ENCODE assay signal across 7 mouse cellular contexts in the genomic region with DNA sequence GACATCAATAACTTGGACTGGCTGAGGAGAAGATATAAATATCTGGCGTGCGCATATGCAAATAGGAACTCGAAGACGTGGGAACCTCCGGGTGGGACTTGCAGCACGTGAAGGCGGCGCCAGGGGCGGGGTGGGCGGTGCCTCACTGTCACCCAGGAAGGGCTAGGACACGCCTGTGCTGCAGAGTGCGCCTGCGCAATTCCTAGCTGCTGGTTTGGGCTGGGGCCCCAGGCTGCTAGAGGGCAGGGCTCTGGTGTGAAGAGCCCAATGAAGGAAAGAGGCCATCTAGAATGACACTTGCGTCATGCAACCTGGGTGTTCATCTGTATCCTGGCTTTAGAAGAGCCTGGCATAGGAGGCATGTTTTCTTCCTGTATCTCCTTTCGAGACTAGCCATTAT.
DNase-seq lines count a peak whose midpoint lies in the region; ATAC-seq and TF ChIP-seq lines count a peak whose summit lies in the region.

No protein-coding gene starts in this region.

- H3K27me3 ChIP-seq in forebrain, embryonic 11.5 days (ENCODE audit: control insufficient read depth, insufficient read depth, low read length), result no peaks in the 10 kb centered on the region
- no peaks in the 10 kb centered on the region; the same call in 1 of the 2 replicates for H3K27me3 ChIP-seq in heart, embryonic 13.5 days (replicated peaks)
- H3K27me3 ChIP-seq in kidney, postnatal 0 days (ENCODE audit: insufficient read depth, low read length), result no peaks in the 10 kb centered on the region
- H3K27me3 ChIP-seq in limb, embryonic 15.5 days, result no peaks in the 10 kb centered on the region
- peaks cover 6% of the 10 kb centered on the region for H3K27me3 ChIP-seq in myocyte (ENCODE audit: control insufficient read depth, insufficient read depth, insufficient read length)
- no peaks in the 10 kb centered on the region for H3K27me3 ChIP-seq in stomach, embryonic 14.5 days (ENCODE audit: control insufficient read depth, insufficient read depth, low read length)

- H3K4me1 ChIP-seq in forebrain, embryonic 11.5 days (replicated peaks; ENCODE audit: control insufficient read depth, insufficient read depth, low read length), result no peaks in the 10 kb centered on the region
- peaks cover 14% of the 10 kb centered on the region for H3K4me1 ChIP-seq in heart, embryonic 13.5 days
- H3K4me1 ChIP-seq in kidney, postnatal 0 days (replicated peaks; ENCODE audit: insufficient read depth, low read length), result 0 out of 2 replicates have a peak, but pooled peaks cover 4% of the 10 kb centered on the region
- H3K4me1 ChIP-seq in limb, embryonic 15.5 days, result peaks cover 11% of the 10 kb centered on the region
- H3K4me1 ChIP-seq in stomach, embryonic 14.5 days (ENCODE audit: control insufficient read depth, insufficient read depth, low read length), result peaks cover 8% of the 10 kb centered on the region; the same call in 1 of the 2 replicates

- H3K4me3 ChIP-seq in forebrain, embryonic 11.5 days (ENCODE audit: low read depth, low read length), result peak overlapping the region; percentile 2; the same call in 1 of the 2 replicates
- H3K4me3 ChIP-seq in heart, embryonic 13.5 days, result peak overlapping the region; percentile 39
- H3K4me3 ChIP-seq in kidney, postnatal 0 days (replicated peaks; ENCODE audit: low read depth, low read length), result peak overlapping the region; percentile 21; the same call in 1 of the 2 replicates
- peak overlapping the region; percentile 21 for H3K4me3 ChIP-seq in limb, embryonic 15.5 days
- H3K4me3 ChIP-seq in myocyte, result no peak overlapping the region
- peak overlapping the region; percentile 17; the same call in 1 of the 2 replicates for H3K4me3 ChIP-seq in stomach, embryonic 14.5 days (ENCODE audit: low read depth, low read length)

- H3K9me3 ChIP-seq in forebrain, embryonic 11.5 days (ENCODE audit: control insufficient read depth, low read length), result no peaks in the 10 kb centered on the region
- no peaks in the 10 kb centered on the region for H3K9me3 ChIP-seq in heart, embryonic 13.5 days
- H3K9me3 ChIP-seq in kidney, postnatal 0 days (replicated peaks; ENCODE audit: low read length), result no peaks in the 10 kb centered on the region
- H3K9me3 ChIP-seq in limb, embryonic 15.5 days, result no peaks in the 10 kb centered on the region
- no peaks in the 10 kb centered on the region for H3K9me3 ChIP-seq in stomach, embryonic 14.5 days (ENCODE audit: control insufficient read depth, low read depth, low read length)

- no peaks in the 10 kb centered on the region for H3K36me3 ChIP-seq in forebrain, embryonic 11.5 days (ENCODE audit: control insufficient read depth, insufficient read depth, low read length)
- no peaks in the 10 kb centered on the region for H3K36me3 ChIP-seq in heart, embryonic 13.5 days
- no peaks in the 10 kb centered on the region for H3K36me3 ChIP-seq in kidney, postnatal 0 days (ENCODE audit: insufficient read depth, low read length)
- H3K36me3 ChIP-seq in limb, embryonic 15.5 days, result no peaks in the 10 kb centered on the region
- H3K36me3 ChIP-seq in myocyte (ENCODE audit: control insufficient read depth, insufficient read depth), result no peaks in the 10 kb centered on the region
- H3K36me3 ChIP-seq in stomach, embryonic 14.5 days (ENCODE audit: control insufficient read depth, insufficient read depth, low read length), result no peaks in the 10 kb centered on the region

- peak overlapping the region; percentile 38; the same call in 1 of the 2 replicates for H3K4me2 ChIP-seq in forebrain, embryonic 11.5 days (ENCODE audit: low read depth, low read length, severe bottlenecking)
- H3K4me2 ChIP-seq in heart, embryonic 13.5 days, result peak overlapping the region; percentile 66
- H3K4me2 ChIP-seq in kidney, postnatal 0 days (ENCODE audit: low read length), result peak overlapping the region; percentile 54
- H3K4me2 ChIP-seq in limb, embryonic 15.5 days, result peak overlapping the region; percentile 42
- peak overlapping the region; percentile 51 for H3K4me2 ChIP-seq in myocyte (ENCODE audit: low read depth)
- peak overlapping the region; percentile 36 for H3K4me2 ChIP-seq in stomach, embryonic 14.5 days (replicated peaks; ENCODE audit: low read depth, low read length)

- no peak overlapping the region for H3K27ac ChIP-seq in forebrain, embryonic 11.5 days (ENCODE audit: low read depth, low read length)
- H3K27ac ChIP-seq in heart, embryonic 13.5 days (replicated peaks), result no peak overlapping the region
- H3K27ac ChIP-seq in kidney, postnatal 0 days, result no peak overlapping the region
- 0 out of 2 replicates have a peak overlapping the region, but pooled peaks have one; percentile 1 for H3K27ac ChIP-seq in limb, embryonic 15.5 days
- H3K27ac ChIP-seq in stomach, embryonic 14.5 days (ENCODE audit: low read length), result no peak overlapping the region

- no peak; the same call in 1 of the 2 replicates for TF ChIP-seq CTCF in kidney, postnatal 0 days (IDR thresholded peaks at IDR 0.05; ENCODE audit: low read depth)

- H3ac ChIP-seq in myocyte (ENCODE audit: control insufficient read depth, insufficient read length), result no peak overlapping the region

- ATAC-seq in forebrain, embryonic 11.5 days (replicated peaks; ENCODE audit: low FRiP score), result peak; percentile 94
- ATAC-seq in heart, embryonic 13.5 days (ENCODE audit: extremely low read depth, insufficient number of reproducible peaks, low FRiP score, low TSS enrichment), result peak; percentile 75; the same call in 1 of the 2 replicates
- ATAC-seq in kidney, postnatal 0 days (replicated peaks; ENCODE audit: low FRiP score, low read depth), result peak; percentile 94
- peak; percentile 75 for ATAC-seq in limb, embryonic 15.5 days (ENCODE audit: insufficient number of reproducible peaks, low FRiP score, low TSS enrichment, low read depth)
- ATAC-seq in stomach, embryonic 14.5 days (ENCODE audit: insufficient number of reproducible peaks, insufficient read depth, low FRiP score, low read depth), result peak; percentile 90

- no peaks in the 10 kb centered on the region for H3K79me2 ChIP-seq in myocyte (ENCODE audit: control insufficient read depth, insufficient read depth)

- H3K9ac ChIP-seq in forebrain, embryonic 11.5 days (ENCODE audit: low read length), result no peak overlapping the region
- no peak overlapping the region; the same call in 1 of the 2 replicates for H3K9ac ChIP-seq in heart, embryonic 13.5 days
- H3K9ac ChIP-seq in kidney, postnatal 0 days (ENCODE audit: low read depth, low read length), result no peak overlapping the region
- no peak overlapping the region for H3K9ac ChIP-seq in limb, embryonic 15.5 days
- no peak overlapping the region for H3K9ac ChIP-seq in stomach, embryonic 14.5 days (replicated peaks; ENCODE audit: low read depth, low read length)

- no peak for TF ChIP-seq POLR2A in myocyte (IDR thresholded peaks at IDR 0.05; ENCODE audit: insufficient read length, low read depth)

- 15% methylated on average over 15 of the region's 15 CpGs for WGBS in forebrain, embryonic 11.5 days
- 11% methylated on average over 15 of the region's 15 CpGs for WGBS in heart, embryonic 13.5 days
- 8% methylated on average over 15 of the region's 15 CpGs for WGBS in kidney, postnatal 0 days
- WGBS in limb, embryonic 15.5 days, result 11% methylated on average over 15 of the region's 15 CpGs
- WGBS in stomach, embryonic 14.5 days, result 14% methylated on average over 15 of the region's 15 CpGs

- peak; percentile 72 for DNase-seq in c-Kit-positive CD71-positive TER-119-negative erythroid progenitor cells, embryonic 14.5 days (ENCODE audit: low read depth)
- DNase-seq in forebrain, embryonic 11.5 days (ENCODE audit: low spot score), result peak; percentile 95
- peak; percentile 93 for DNase-seq in kidney, postnatal 0 days (ENCODE audit: low spot score)

TF ChIP-seq in myocyte, 11 proteins besides CTCF, POLR2A, EP300 and RAD21:
- no peak for TF ChIP-seq MYOD1 (IDR thresholded peaks at IDR 0.05; ENCODE audit: control insufficient read depth in 1 of 3, insufficient read length in 2 of 3, low read depth in 2 of 3)
- no peak for TF ChIP-seq MYOG (IDR thresholded peaks at IDR 0.05; ENCODE audit: control insufficient read depth in 1 of 3, insufficient read depth in 1 of 3, insufficient read length in 2 of 3, low read depth in 2 of 3)
- no peak for TF ChIP-seq POLR2AphosphoS2 (IDR thresholded peaks at IDR 0.05; ENCODE audit: insufficient read length, low read depth)
- no peak for TF ChIP-seq E2F4 (IDR thresholded peaks at IDR 0.05; ENCODE audit: insufficient read depth)
- no peak for TF ChIP-seq SRF (IDR thresholded peaks at IDR 0.05; ENCODE audit: control insufficient read depth, insufficient read length, low read depth)
- TF ChIP-seq TCF3 (IDR thresholded peaks at IDR 0.05; ENCODE audit: insufficient read length, low read depth), result no peak
- no peak for TF ChIP-seq CEBPB (IDR thresholded peaks at IDR 0.05; ENCODE audit: insufficient read depth, poor library complexity, severe bottlenecking)
- TF ChIP-seq REST (IDR thresholded peaks at IDR 0.05; ENCODE audit: insufficient read depth, insufficient read length), result no peak
- TF ChIP-seq TCF12 (IDR thresholded peaks at IDR 0.05; ENCODE audit: insufficient read depth, poor library complexity, severe bottlenecking), result no peak
- no peak for TF ChIP-seq USF1 (IDR thresholded peaks at IDR 0.05; ENCODE audit: low read depth)
- TF ChIP-seq MAX (IDR thresholded peaks at IDR 0.05; ENCODE audit: low read depth), result no peak
